9 mouse cellular contexts compared by ENCODE assay signal in the genomic region with DNA sequence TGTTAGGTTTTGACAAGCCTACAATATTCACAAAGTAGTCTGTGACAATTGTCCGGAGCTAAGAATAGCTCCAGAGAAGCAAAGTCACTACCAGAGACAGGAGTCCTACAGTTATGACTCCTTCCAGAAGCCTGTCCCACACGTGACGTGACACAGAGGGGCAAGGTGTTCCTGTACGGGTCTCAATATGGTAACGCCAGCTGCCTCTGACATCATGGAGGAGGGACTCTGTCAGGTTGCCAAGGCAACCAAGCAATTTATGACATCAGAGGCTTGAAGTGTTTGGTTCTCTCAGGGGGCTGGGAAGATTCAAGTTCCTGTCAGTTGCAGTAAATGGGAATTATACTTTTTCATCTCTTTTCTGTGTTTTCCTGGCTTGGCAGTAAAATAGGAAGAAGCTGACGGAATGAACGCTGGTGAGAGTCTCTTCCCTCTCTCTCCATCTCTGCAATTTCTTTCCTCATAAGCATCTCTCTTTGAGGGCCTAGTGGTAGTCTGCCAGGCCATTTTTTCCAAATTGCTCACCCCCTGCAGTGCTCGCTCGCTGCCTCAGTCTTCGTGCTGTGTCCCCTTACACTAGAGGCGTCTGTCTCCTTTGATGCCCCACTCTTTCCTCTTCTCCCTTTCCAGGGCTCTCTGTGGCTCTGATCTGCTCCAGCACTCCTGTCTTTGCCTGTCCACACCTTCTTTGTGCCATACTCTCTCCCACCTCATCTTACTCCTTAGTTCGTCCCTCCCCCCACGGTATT. TPM values are rescaled to one million over a fixed set of nuclear protein-coding genes. Genes with fewer than 3 reads are reported as not detected.
A peak's percentile ranks its signal among the peaks of the same experiment; 100 is the strongest.
DNase-seq lines count a peak whose midpoint lies in the region; ATAC-seq lines count a peak whose summit lies in the region.
"Had no signal": no experiment of that assay in that cellular context is flagged by ENCODE, and none has a peak within 500 bp of the region (broad histone marks: within the 10 kb centered on the region; RNA-seq: fewer than 3 reads in every experiment).

No protein-coding gene starts in this region.

- peak overlapping the region; percentile 80 for H3K4me2 ChIP-seq in forebrain, embryonic 12.5 days
- no peak overlapping the region for H3K4me2 ChIP-seq in forebrain, embryonic 11.5 days (ENCODE audit: low read depth, low read length, severe bottlenecking)
- no peak overlapping the region for H3K4me2 ChIP-seq in liver, embryonic 12.5 days
- peak overlapping the region; percentile 78 for H3K4me2 ChIP-seq in midbrain, embryonic 16.5 days (ENCODE audit: low read length)
- H3K4me2 ChIP-seq: limb, embryonic 15.5 days had no signal

- peak overlapping the region; percentile 73 for H3K4me3 ChIP-seq in forebrain, embryonic 12.5 days (replicated peaks)
- no peak overlapping the region for H3K4me3 ChIP-seq in forebrain, embryonic 11.5 days (ENCODE audit: low read depth, low read length)
- no peak overlapping the region for H3K4me3 ChIP-seq in liver, embryonic 12.5 days
- H3K4me3 ChIP-seq in midbrain, embryonic 16.5 days (ENCODE audit: low read depth, low read length): peak overlapping the region; percentile 56
- no peak overlapping the region for H3K4me3 ChIP-seq in limb, embryonic 10.5 days
- H3K4me3 ChIP-seq: limb, embryonic 15.5 days had no signal

- DNase-seq in forebrain, embryonic 11.5 days (ENCODE audit: low spot score): no peak
- DNase-seq in liver: peak; percentile 3
- DNase-seq in embryo, embryonic 10.5 days (ENCODE audit: low spot score): peak; percentile 49
- DNase-seq in spleen, adult 18-20 months: no peak
- DNase-seq in limb, embryonic 10.5 days (ENCODE audit: low spot score): no peak

- 0 out of 2 replicates have a peak overlapping the region, but pooled peaks have one; percentile 53 for H3K27ac ChIP-seq in forebrain, embryonic 12.5 days
- H3K27ac ChIP-seq in forebrain, embryonic 11.5 days (ENCODE audit: low read depth, low read length): no peak overlapping the region
- H3K27ac ChIP-seq in liver, embryonic 12.5 days: no peak overlapping the region
- peak overlapping the region; percentile 35; the same call in 1 of the 2 replicates for H3K27ac ChIP-seq in midbrain, embryonic 16.5 days (ENCODE audit: low read length)
- H3K27ac ChIP-seq in limb, embryonic 10.5 days: no peak overlapping the region
- H3K27ac ChIP-seq: limb, embryonic 15.5 days had no signal

- H3K4me1 ChIP-seq in forebrain, embryonic 12.5 days: peaks cover 64% of the 10 kb centered on the region
- peaks cover 10% of the 10 kb centered on the region for H3K4me1 ChIP-seq in forebrain, embryonic 11.5 days (replicated peaks; ENCODE audit: control insufficient read depth, insufficient read depth, low read length)
- H3K4me1 ChIP-seq in liver, embryonic 12.5 days: peaks cover 36% of the 10 kb centered on the region
- H3K4me1 ChIP-seq in midbrain, embryonic 16.5 days (ENCODE audit: control insufficient read depth, insufficient read depth, low read length): peaks cover 57% of the 10 kb centered on the region
- H3K4me1 ChIP-seq in limb, embryonic 10.5 days: peaks cover 51% of the 10 kb centered on the region

- H3K36me3 ChIP-seq in forebrain, embryonic 12.5 days (replicated peaks): no peaks in the 10 kb centered on the region
- H3K36me3 ChIP-seq in forebrain, embryonic 11.5 days (ENCODE audit: control insufficient read depth, insufficient read depth, low read length): no peaks in the 10 kb centered on the region
- no peaks in the 10 kb centered on the region for H3K36me3 ChIP-seq in liver, embryonic 12.5 days
- no peaks in the 10 kb centered on the region for H3K36me3 ChIP-seq in midbrain, embryonic 16.5 days (ENCODE audit: control insufficient read depth, insufficient read depth, low read length)
- no peaks in the 10 kb centered on the region for H3K36me3 ChIP-seq in limb, embryonic 10.5 days
- H3K36me3 ChIP-seq: limb, embryonic 15.5 days had no signal

- H3K27me3 ChIP-seq in forebrain, embryonic 12.5 days: peaks cover 3% of the 10 kb centered on the region; the same call in 1 of the 2 replicates
- H3K27me3 ChIP-seq in forebrain, embryonic 11.5 days (ENCODE audit: control insufficient read depth, insufficient read depth, low read length): no peaks in the 10 kb centered on the region
- peaks cover 14% of the 10 kb centered on the region; the same call in 1 of the 2 replicates for H3K27me3 ChIP-seq in liver, embryonic 12.5 days (replicated peaks)
- no peaks in the 10 kb centered on the region for H3K27me3 ChIP-seq in midbrain, embryonic 16.5 days (ENCODE audit: control insufficient read depth, insufficient read depth, low read depth, low read length)
- 0 out of 2 replicates have a peak, but pooled peaks cover 9% of the 10 kb centered on the region for H3K27me3 ChIP-seq in limb, embryonic 10.5 days (ENCODE audit: low read depth, poor library complexity, severe bottlenecking)
- H3K27me3 ChIP-seq: limb, embryonic 15.5 days had no signal

- ATAC-seq in forebrain, embryonic 12.5 days (ENCODE audit: low FRiP score): no peak
- ATAC-seq in forebrain, embryonic 11.5 days (replicated peaks; ENCODE audit: low FRiP score): no peak
- ATAC-seq in liver, embryonic 12.5 days: no peak
- ATAC-seq in midbrain, embryonic 16.5 days: no peak

- H3K9ac ChIP-seq in forebrain, embryonic 12.5 days: no peak overlapping the region
- no peak overlapping the region for H3K9ac ChIP-seq in forebrain, embryonic 11.5 days (ENCODE audit: low read length)
- no peak overlapping the region for H3K9ac ChIP-seq in liver, embryonic 12.5 days
- peak overlapping the region; percentile 48 for H3K9ac ChIP-seq in midbrain, embryonic 16.5 days (ENCODE audit: low read depth, low read length)
- H3K9ac ChIP-seq: limb, embryonic 15.5 days had no signal

- H3K9me3 ChIP-seq in forebrain, embryonic 12.5 days: no peaks in the 10 kb centered on the region
- H3K9me3 ChIP-seq in forebrain, embryonic 11.5 days (ENCODE audit: control insufficient read depth, low read length): no peaks in the 10 kb centered on the region
- H3K9me3 ChIP-seq in liver, embryonic 12.5 days (replicated peaks): no peaks in the 10 kb centered on the region
- no peaks in the 10 kb centered on the region for H3K9me3 ChIP-seq in midbrain, embryonic 16.5 days (replicated peaks; ENCODE audit: control insufficient read depth, low read length, poor library complexity, severe bottlenecking)
- no peaks in the 10 kb centered on the region for H3K9me3 ChIP-seq in limb, embryonic 10.5 days (replicated peaks)
- H3K9me3 ChIP-seq: limb, embryonic 15.5 days had no signal

- 58% methylated on average over 13 of the region's 13 CpGs for WGBS in forebrain, embryonic 12.5 days
- WGBS in forebrain, embryonic 11.5 days: 67% methylated on average over 13 of the region's 13 CpGs
- WGBS in liver, embryonic 12.5 days (ENCODE audit: insufficient replicate concordance): 58% methylated on average over 13 of the region's 13 CpGs
- WGBS in midbrain, embryonic 16.5 days: 42% methylated on average over 13 of the region's 13 CpGs
- 46% methylated on average over 13 of the region's 13 CpGs for WGBS in limb, embryonic 10.5 days

RNA-seq across cellular contexts. Expression of a gene that starts 2.8 kb away (rescaled TPM):
- polyA plus RNA-seq in forebrain, embryonic 12.5 days (2016; fragmentation: Nextera tagmentation; extraction: Ambion mirVana): 26.3 and 28.1 TPM in 2 replicates
- polyA plus RNA-seq in forebrain, embryonic 11.5 days (2014; fragmentation: Nextera tagmentation; extraction: Ambion mirVana): 15.9 TPM in 2 replicates
- polyA plus RNA-seq in liver, embryonic 12.5 days (2016; fragmentation: Nextera tagmentation; extraction: Ambion mirVana): 2.4 and 2.5 TPM in 2 replicates
- polyA plus RNA-seq in midbrain, embryonic 16.5 days (2015; fragmentation: Nextera tagmentation; extraction: Ambion mirVana): 25.9 and 34.6 TPM in 2 replicates
- 4.1 and 5.6 TPM in 2 replicates for polyA plus RNA-seq in limb, embryonic 10.5 days (2016; fragmentation: Nextera tagmentation; extraction: Ambion mirVana)

RNA-seq across cellular contexts. Expression of a gene that starts 5.2 kb away (rescaled TPM):
- polyA plus RNA-seq in forebrain, embryonic 12.5 days (2016; fragmentation: Nextera tagmentation; extraction: Ambion mirVana): 32.0 and 33.0 TPM in 2 replicates
- polyA plus RNA-seq in forebrain, embryonic 11.5 days (2014; fragmentation: Nextera tagmentation; extraction: Ambion mirVana): 28.6 and 31.1 TPM in 2 replicates
- 6.9 TPM in 2 replicates for polyA plus RNA-seq in liver, embryonic 12.5 days (2016; fragmentation: Nextera tagmentation; extraction: Ambion mirVana)
- 37.0 and 38.6 TPM in 2 replicates for polyA plus RNA-seq in midbrain, embryonic 16.5 days (2015; fragmentation: Nextera tagmentation; extraction: Ambion mirVana)
- 22.0 and 25.6 TPM in 2 replicates for polyA plus RNA-seq in limb, embryonic 10.5 days (2016; fragmentation: Nextera tagmentation; extraction: Ambion mirVana)

RNA-seq across cellular contexts. Expression of a gene that starts 17.0 kb away (rescaled TPM):
- 10.2 and 11.4 TPM in 2 replicates for polyA plus RNA-seq in forebrain, embryonic 12.5 days (2016; fragmentation: Nextera tagmentation; extraction: Ambion mirVana)
- 13.9 and 14.8 TPM in 2 replicates for polyA plus RNA-seq in forebrain, embryonic 11.5 days (2014; fragmentation: Nextera tagmentation; extraction: Ambion mirVana)
- polyA plus RNA-seq in liver, embryonic 12.5 days (2016; fragmentation: Nextera tagmentation; extraction: Ambion mirVana): 34.0 and 34.5 TPM in 2 replicates
- 9.0 and 9.2 TPM in 2 replicates for polyA plus RNA-seq in midbrain, embryonic 16.5 days (2015; fragmentation: Nextera tagmentation; extraction: Ambion mirVana)
- polyA plus RNA-seq in limb, embryonic 10.5 days (2016; fragmentation: Nextera tagmentation; extraction: Ambion mirVana): 10.6 and 12.5 TPM in 2 replicates

RNA-seq across cellular contexts. Expression of a gene that starts 27.4 kb away (rescaled TPM):
- 9.0 and 9.4 TPM in 2 replicates for polyA plus RNA-seq in forebrain, embryonic 12.5 days (2016; fragmentation: Nextera tagmentation; extraction: Ambion mirVana)
- polyA plus RNA-seq in forebrain, embryonic 11.5 days (2014; fragmentation: Nextera tagmentation; extraction: Ambion mirVana): 2.9 and 3.7 TPM in 2 replicates
- polyA plus RNA-seq in liver, embryonic 12.5 days (2016; fragmentation: Nextera tagmentation; extraction: Ambion mirVana): 0.15 and 0.18 TPM in 2 replicates
- 37.3 and 40.3 TPM in 2 replicates for polyA plus RNA-seq in midbrain, embryonic 16.5 days (2015; fragmentation: Nextera tagmentation; extraction: Ambion mirVana)
- polyA plus RNA-seq in limb, embryonic 10.5 days (2016; fragmentation: Nextera tagmentation; extraction: Ambion mirVana): 0.03 and 0.08 TPM in 2 replicates

Comparison
In these comparisons a context has a peak if more than half of its experiments do, and no peak if none do; other contexts are left out.
1. H3K27ac ChIP-seq: peak in forebrain, embryonic 12.5 days (single experiment) and midbrain, embryonic 16.5 days (single experiment); none in forebrain, embryonic 11.5 days (single experiment), liver, embryonic 12.5 days (single experiment) and limb, embryonic 10.5 days (single experiment).
2. H3K4me2 ChIP-seq: peak in forebrain, embryonic 12.5 days (single experiment) and midbrain, embryonic 16.5 days (single experiment); none in forebrain, embryonic 11.5 days (single experiment) and liver, embryonic 12.5 days (single experiment).
3. H3K4me3 ChIP-seq: peak in forebrain, embryonic 12.5 days (single experiment) and midbrain, embryonic 16.5 days (single experiment); none in forebrain, embryonic 11.5 days (single experiment), liver, embryonic 12.5 days (single experiment) and limb, embryonic 10.5 days (single experiment).
4. DNase-seq: peak in liver (single experiment) and embryo, embryonic 10.5 days (single experiment); none in forebrain, embryonic 11.5 days (single experiment), spleen, adult 18-20 months (0 of 2) and limb, embryonic 10.5 days (single experiment).